Mouse (Mus musculus): ENCODE results near the gene Plscr4.

DNA sequence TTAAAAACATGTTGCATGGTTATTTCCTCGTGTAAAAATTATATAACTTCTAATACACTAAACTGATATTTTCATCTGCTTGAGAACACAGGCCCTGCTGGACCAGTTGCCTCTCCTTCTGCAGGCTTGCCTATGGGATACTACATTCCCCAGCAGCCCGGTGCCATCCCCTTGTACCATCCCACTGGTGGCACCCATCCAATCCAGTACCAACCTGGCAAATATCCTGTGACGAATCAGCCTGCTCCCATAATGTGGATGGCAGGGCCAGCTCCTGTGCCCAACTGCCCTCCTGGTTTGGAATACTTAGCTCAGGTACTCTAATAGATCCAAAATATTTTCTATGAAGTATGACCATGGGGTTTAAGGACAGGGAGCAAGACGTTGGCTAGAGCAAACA, 25.4 kb downstream of the Plscr4 start:
- TF ChIP-seq POLR2A (IDR thresholded peaks at IDR 0.05; ENCODE audit: borderline replicate concordance, extremely low read depth, low read depth, low read length) (no peak), CTCF (IDR thresholded peaks at IDR 0.05; ENCODE audit: insufficient read depth, low read length) (no peak)

All from lung, adult 2 months (tissue).